Mouse (Mus musculus) myocyte (in vitro differentiated cells): Measurements from ENCODE around the gene Hdgfl2. TPM values are rescaled to one million over a fixed set of nuclear protein-coding genes. Genes with fewer than 3 reads are reported as not detected.

ENCODE experiments used
- H3K27me3 ChIP-seq: one replicate; pipeline ENCODE4 v1.6.1; 2011; ENCODE audit not compliant: control insufficient read depth, insufficient read depth, insufficient read length
- H3K36me3 ChIP-seq: one replicate; pipeline ENCODE4 v1.6.1; 2011; ENCODE audit not compliant: control insufficient read depth, insufficient read depth
- H3K4me2 ChIP-seq: one replicate; pipeline ENCODE4 v1.6.1; 2011; ENCODE audit warnings: low read depth, control low read depth
- H3K4me3 ChIP-seq: one replicate; pipeline ENCODE4 v1.5.1; 2011; ENCODE audit warnings: mild to moderate bottlenecking, control low read depth, moderate library complexity
- H3K79me2 ChIP-seq: one replicate; pipeline ENCODE4 v1.6.1; 2011; ENCODE audit not compliant: control insufficient read depth, insufficient read depth
- H3ac ChIP-seq: one replicate; pipeline ENCODE4 v1.6.1; 2011; ENCODE audit not compliant: control insufficient read depth, insufficient read length
- CEBPB ChIP-seq: IDR thresholded peaks from 2 replicates; pipeline ENCODE4 v1.6.1; 2011; ENCODE audit warnings: mild to moderate bottlenecking, moderate library complexity; ENCODE audit not compliant: poor library complexity, insufficient read depth, severe bottlenecking
- E2F4 ChIP-seq: IDR thresholded peaks from one replicate; pipeline ENCODE4 v1.6.1; 2011; ENCODE audit warnings: mild to moderate bottlenecking, control low read depth, moderate library complexity; ENCODE audit not compliant: insufficient read depth
- MAX ChIP-seq: IDR thresholded peaks from one replicate; pipeline ENCODE4 v1.6.1; 2011; ENCODE audit warnings: low read depth, mild to moderate bottlenecking, control low read depth
- MYOD1 ChIP-seq, 3 experiments: IDR thresholded peaks; one replicate each; pipeline ENCODE4 v1.6.1; 2011; ENCODE audit warnings: control low read depth in 2 of 3, low read depth in 2 of 3, mild to moderate bottlenecking in 2 of 3, moderate library complexity in 1 of 3; ENCODE audit not compliant: insufficient read length in 2 of 3, control insufficient read depth in 1 of 3
- MYOG ChIP-seq, 3 experiments: IDR thresholded peaks; one replicate each; pipeline ENCODE4 v1.6.1; 2011; ENCODE audit warnings: control low read depth in 2 of 3, low read depth in 2 of 3, mild to moderate bottlenecking in 2 of 3; ENCODE audit not compliant: insufficient read length in 2 of 3, control insufficient read depth in 1 of 3, insufficient read depth in 1 of 3
- POLR2A ChIP-seq: IDR thresholded peaks from one replicate; pipeline ENCODE4 v1.6.1; 2011; ENCODE audit warnings: low read depth, mild to moderate bottlenecking, control low read depth, moderate library complexity; ENCODE audit not compliant: insufficient read length
- POLR2AphosphoS2 ChIP-seq: IDR thresholded peaks from one replicate; pipeline ENCODE4 v1.6.1; 2011; ENCODE audit warnings: low read depth, control low read depth; ENCODE audit not compliant: insufficient read length
- REST ChIP-seq: IDR thresholded peaks from one replicate; pipeline ENCODE4 v1.6.1; 2011; ENCODE audit warnings: mild to moderate bottlenecking, control low read depth, moderate library complexity; ENCODE audit not compliant: insufficient read depth, insufficient read length
- SRF ChIP-seq: IDR thresholded peaks from one replicate; pipeline ENCODE4 v1.6.1; 2011; ENCODE audit warnings: low read depth; ENCODE audit not compliant: control insufficient read depth, insufficient read length
- TCF12 ChIP-seq: IDR thresholded peaks from one replicate; pipeline ENCODE4 v1.6.1; 2011; ENCODE audit warnings: mild to moderate bottlenecking, control low read depth; ENCODE audit not compliant: poor library complexity, insufficient read depth, severe bottlenecking
- TCF3 ChIP-seq: IDR thresholded peaks from one replicate; pipeline ENCODE4 v1.6.1; 2011; ENCODE audit warnings: low read depth, control low read depth; ENCODE audit not compliant: insufficient read length
- USF1 ChIP-seq: IDR thresholded peaks from one replicate; pipeline ENCODE4 v1.6.1; 2011; ENCODE audit warnings: low read depth, mild to moderate bottlenecking, control low read depth, moderate library complexity
- polyA plus RNA-seq: library from polyadenylated mRNA; unstranded; fragments of >200 nt; fragmentation: generic; extraction: Trizol; gene quantifications from one replicate; pipeline ENCODE4 v1.2.1, GENCODE M21; 2012; ENCODE audit warnings: missing spikeins

The Hdgfl2 gene
- polyA plus RNA-seq, 1 experiment = 56.4 TPM

DNA sequence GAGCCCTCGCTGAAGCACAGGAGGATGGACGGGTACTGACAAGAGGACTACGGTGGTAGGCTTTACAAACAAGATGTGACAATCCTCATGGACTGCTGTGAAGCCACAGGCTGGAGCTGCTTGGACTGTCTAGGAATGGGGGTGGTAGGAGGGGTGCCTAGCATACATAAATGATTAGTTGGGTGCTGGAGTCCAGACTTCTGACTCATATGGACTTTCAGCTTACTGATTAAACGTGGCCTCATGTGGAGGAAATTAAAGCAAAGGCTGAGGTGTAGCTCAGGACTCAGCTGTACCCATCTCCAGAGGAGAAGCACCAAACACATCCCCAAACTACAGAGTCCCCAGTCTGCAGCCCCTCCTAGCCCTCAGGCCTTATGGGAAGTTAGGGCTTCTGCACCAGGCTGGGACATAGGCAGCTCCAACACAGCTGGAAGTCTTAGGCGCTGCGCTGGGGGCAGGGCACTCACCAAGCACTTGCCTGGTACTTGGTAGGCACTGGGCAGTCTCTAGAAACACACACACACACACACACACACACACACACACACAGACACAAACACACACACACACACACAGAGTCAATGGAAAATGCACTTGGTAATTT is 47.2 kb upstream of the Hdgfl2 start:
- Histone ChIP-seq H3ac (no peak overlapping the region), H3K27me3 (no peaks in the 10 kb centered on the region), H3K36me3 (peaks cover 5% of the 10 kb centered on the region), H3K4me3 (no peak overlapping the region), H3K4me2 (peak overlapping the region; percentile 35), H3K79me2 (peaks cover 89% of the 10 kb centered on the region)
- TF ChIP-seq USF1 = no peak
- TF ChIP-seq POLR2AphosphoS2 = no peak
- TF ChIP-seq TCF3 = no peak
- TF ChIP-seq MAX = no peak
- no peak for TF ChIP-seq MYOD1 (IDR thresholded peaks at IDR 0.05; ENCODE audit: control insufficient read depth in 1 of 3, insufficient read length in 2 of 3, low read depth in 2 of 3)
- TF ChIP-seq E2F4 = no peak

DNA sequence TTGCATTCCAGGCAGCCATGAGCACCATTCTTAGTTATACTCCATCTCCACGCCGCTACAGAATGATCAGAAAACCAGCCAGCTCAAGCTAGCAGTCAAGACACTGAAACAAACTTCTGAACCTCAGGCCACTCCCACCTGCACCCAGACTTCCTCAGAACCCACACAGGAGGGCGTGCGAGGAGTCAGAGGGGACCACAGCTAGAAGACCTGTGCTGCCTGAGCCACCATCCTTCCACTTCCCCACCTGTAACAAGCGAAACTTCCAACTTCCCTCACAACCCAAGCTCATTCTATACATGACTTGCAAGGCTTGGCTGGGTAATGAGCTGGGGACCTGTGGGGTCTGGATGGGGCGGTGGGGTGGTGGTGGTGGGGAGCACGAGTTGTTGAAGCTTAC is 46.6 kb upstream of the Hdgfl2 start:
- H3K4me3 ChIP-seq = no peak overlapping the region
- no peak overlapping the region for H3K4me2 ChIP-seq
- H3K27me3 ChIP-seq = no peaks in the 10 kb centered on the region
- peaks cover 83% of the 10 kb centered on the region for H3K79me2 ChIP-seq
- TF ChIP-seq POLR2A = no peak
- TF ChIP-seq CEBPB = no peak
- no peak for TF ChIP-seq POLR2AphosphoS2
- no peak for TF ChIP-seq USF1
- no peak for TF ChIP-seq MAX
- TF ChIP-seq MYOD1 (IDR thresholded peaks at IDR 0.05; ENCODE audit: control insufficient read depth in 1 of 3, insufficient read length in 2 of 3, low read depth in 2 of 3) = no peak
- no peak for TF ChIP-seq E2F4
- no peak for TF ChIP-seq REST
- no peak for TF ChIP-seq SRF
- no peak for TF ChIP-seq TCF12
- TF ChIP-seq MYOG (IDR thresholded peaks at IDR 0.05; ENCODE audit: control insufficient read depth in 1 of 3, insufficient read depth in 1 of 3, insufficient read length in 2 of 3, low read depth in 2 of 3) = no peak
- TF ChIP-seq TCF3 = no peak
- H3ac ChIP-seq = no peak overlapping the region
- peaks cover 5% of the 10 kb centered on the region for H3K36me3 ChIP-seq

DNA sequence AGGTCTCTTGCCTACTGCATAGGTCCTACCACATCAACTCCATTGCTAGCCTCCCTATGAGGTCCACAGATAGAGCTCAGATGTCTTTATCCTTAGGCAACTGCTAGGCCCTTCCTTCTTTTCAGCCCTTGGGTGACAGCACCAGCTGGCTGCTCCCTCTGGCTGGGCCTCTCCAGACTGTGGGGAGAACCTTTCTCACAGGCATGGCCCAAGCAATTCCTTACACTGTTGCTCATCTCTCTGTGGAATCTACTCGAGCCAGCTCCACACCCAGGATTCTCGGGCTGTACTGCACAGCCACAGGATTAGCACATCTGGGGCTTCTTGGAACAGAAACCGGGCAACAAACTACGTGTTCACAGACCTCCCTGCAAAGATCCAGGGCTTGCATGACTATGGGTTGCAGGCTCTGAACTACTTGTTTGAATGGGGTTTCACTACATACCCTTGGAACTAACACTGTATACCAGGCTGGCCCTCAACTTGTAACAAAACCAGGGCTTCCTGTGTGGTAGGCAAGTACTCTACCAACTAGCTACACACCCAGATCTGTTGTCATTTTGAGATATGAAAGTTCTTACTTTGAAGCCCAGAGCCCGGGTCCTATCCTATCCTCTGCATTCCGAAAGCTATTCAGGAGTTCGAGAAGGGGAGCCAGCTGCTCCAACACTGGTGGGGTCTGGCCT is 45.3 kb upstream of the Hdgfl2 start:
- peaks cover 5% of the 10 kb centered on the region for H3K36me3 ChIP-seq
- H3K27me3 ChIP-seq = no peaks in the 10 kb centered on the region
- TF ChIP-seq TCF12 (no peak), MAX (no peak), POLR2AphosphoS2 (no peak), MYOD1 (IDR thresholded peaks at IDR 0.05; ENCODE audit: control insufficient read depth in 1 of 3, insufficient read length in 2 of 3, low read depth in 2 of 3) (peak; percentile 72 to 81 (median 79)), REST (no peak), SRF (no peak), MYOG (IDR thresholded peaks at IDR 0.05; ENCODE audit: control insufficient read depth in 1 of 3, insufficient read depth in 1 of 3, insufficient read length in 2 of 3, low read depth in 2 of 3) (peak in 1 of 3 experiments; percentile 58)
- peak overlapping the region; percentile 4 for H3ac ChIP-seq
- H3K4me2 ChIP-seq = peak overlapping the region; percentile 91
- H3K79me2 ChIP-seq = peaks cover 69% of the 10 kb centered on the region
- H3K4me3 ChIP-seq = peak overlapping the region; percentile 80

DNA sequence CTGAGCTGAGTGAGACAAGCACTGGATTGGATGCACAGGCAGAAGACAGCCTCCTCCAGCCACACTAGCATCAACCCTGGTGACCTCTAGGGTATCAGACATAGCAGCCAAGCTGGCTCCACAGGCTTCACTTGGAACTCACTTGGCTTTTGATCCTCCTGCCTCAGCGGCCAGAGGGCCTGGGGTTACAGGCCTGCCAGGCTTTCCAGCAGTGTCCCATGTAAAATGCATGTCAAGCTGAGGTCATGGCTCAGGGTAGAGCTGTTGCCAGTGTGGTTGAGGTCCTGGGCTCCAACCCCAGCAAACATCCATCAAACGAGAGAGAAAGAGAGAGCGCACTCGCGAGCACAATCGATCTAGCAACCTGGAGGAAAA is 44.7 kb upstream of the Hdgfl2 start:
- TF ChIP-seq REST (no peak), SRF (no peak), TCF3 (no peak), MYOG (IDR thresholded peaks at IDR 0.05; ENCODE audit: control insufficient read depth in 1 of 3, insufficient read depth in 1 of 3, insufficient read length in 2 of 3, low read depth in 2 of 3) (no peak), POLR2A (no peak), E2F4 (no peak), CEBPB (no peak), MAX (no peak), USF1 (no peak), TCF12 (no peak), POLR2AphosphoS2 (no peak), MYOD1 (IDR thresholded peaks at IDR 0.05; ENCODE audit: control insufficient read depth in 1 of 3, insufficient read length in 2 of 3, low read depth in 2 of 3) (no peak)
- Histone ChIP-seq H3K79me2 (peaks cover 64% of the 10 kb centered on the region), H3K27me3 (no peaks in the 10 kb centered on the region), H3K36me3 (peaks cover 5% of the 10 kb centered on the region), H3ac (peak overlapping the region; percentile 4), H3K4me2 (peak overlapping the region; percentile 91), H3K4me3 (peak overlapping the region; percentile 80)

DNA sequence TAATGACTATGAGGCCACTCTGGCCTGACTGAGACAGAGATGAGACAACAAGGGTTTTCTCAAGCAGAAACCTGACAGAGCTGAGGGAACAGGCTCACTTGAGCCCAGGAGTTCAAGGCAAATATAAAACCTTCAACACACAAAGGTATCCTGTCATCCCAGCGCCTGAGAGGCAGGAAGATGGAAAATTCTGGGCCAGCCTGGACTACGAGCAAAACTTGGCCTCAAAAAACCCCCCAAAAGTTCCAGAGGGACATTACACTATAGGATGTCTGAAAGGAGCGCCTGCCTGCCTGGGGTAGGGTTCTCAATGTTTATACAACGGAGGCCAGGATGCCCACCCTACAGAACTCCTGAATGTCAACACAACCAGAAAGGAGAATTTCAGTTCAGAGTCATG is 44.2 kb upstream of the Hdgfl2 start:
- Histone ChIP-seq H3K27me3 (no peaks in the 10 kb centered on the region), H3K36me3 (peaks cover 3% of the 10 kb centered on the region), H3ac (peak overlapping the region; percentile 4), H3K4me3 (peak overlapping the region; percentile 80), H3K79me2 (peaks cover 59% of the 10 kb centered on the region), H3K4me2 (peak overlapping the region; percentile 91)
- no peak for TF ChIP-seq SRF
- no peak for TF ChIP-seq POLR2AphosphoS2
- TF ChIP-seq USF1 = no peak
- TF ChIP-seq POLR2A = no peak
- TF ChIP-seq TCF3 = no peak
- TF ChIP-seq MYOD1 (IDR thresholded peaks at IDR 0.05; ENCODE audit: control insufficient read depth in 1 of 3, insufficient read length in 2 of 3, low read depth in 2 of 3) = no peak
- TF ChIP-seq CEBPB = no peak
- TF ChIP-seq TCF12 = no peak
- no peak for TF ChIP-seq E2F4
- no peak for TF ChIP-seq MAX
- no peak for TF ChIP-seq REST
